Mouse (Mus musculus) large intestine, adult 2 months (tissue): ENCODE measurements around the gene Noxa1. TPM values are rescaled to one million over a fixed set of nuclear protein-coding genes. Genes with fewer than 3 reads are reported as not detected.

ENCODE experiments used
- DNase-seq: peaks from one replicate; pipeline ENCODE4 v3.0.0-alpha.2; 2012; ENCODE audit warnings: low read depth, low spot score
- WGBS: fragments of 180-500 bp; shearing (Covaris S2); methylation state at CpG from one replicate; pipeline ENCODE4 v1.1.7; 2018; 5-methylcytosine and 5-hydroxymethylcytosine counted together
- polyA plus RNA-seq: library from polyadenylated mRNA; depleted of rRNA; stranded (reverse); fragments of >200 nt; gene quantifications from 2 replicates; pipeline ENCODE4 v1.2.3, GENCODE M21; 2012; rRNA removed

Noxa1 gene
- polyA plus RNA-seq, 1 experiment: 46.9 TPM

GRCm38 (mm10) chr2:25053101-25053500 lies 41.8 kb downstream of the Noxa1 start:
- WGBS: 93% methylated on average over 6 of the region's 6 CpGs
- no peak for DNase-seq

GRCm38 (mm10) chr2:25051450-25051849 lies 43.5 kb downstream of the Noxa1 start:
- DNase-seq: no peak
- 82% methylated on average over 8 of the region's 8 CpGs for WGBS

DNA sequence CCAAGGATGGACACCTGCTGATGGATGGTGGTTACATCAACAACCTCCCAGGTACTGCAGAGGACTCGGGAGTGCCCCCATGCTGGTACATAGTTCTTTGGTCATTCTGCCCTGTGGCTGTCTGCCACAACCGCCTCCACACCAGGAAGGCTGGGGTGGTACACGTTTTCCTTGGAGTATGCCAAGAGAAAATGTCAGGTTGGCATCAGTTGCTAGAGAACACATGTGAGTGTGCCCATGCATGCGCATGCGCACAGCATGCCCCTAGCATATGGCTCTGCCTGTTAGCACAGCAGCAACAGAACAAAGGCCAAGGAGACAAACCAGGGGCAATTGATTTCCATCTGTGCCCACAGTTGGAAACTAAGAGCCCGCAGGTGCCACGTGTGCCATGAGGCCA lies 44.0 kb downstream of the Noxa1 start:
- WGBS: 87% methylated on average over 7 of the region's 7 CpGs
- no peak for DNase-seq

- DNase-seq: no peak
These were observed 54.9 kb downstream of the Noxa1 start for GRCm38 (mm10) chr2:25040089-25040488.

More at GRCm38 (mm10) chr2:25040089-25040488, 54.9 kb downstream of the Noxa1 start:
- WGBS: 88% methylated on average over 5 of the region's 5 CpGs

Other genes with a start within 250 kb of the Noxa1 start
- gene Ehmt1, start 175.5 kb downstream of the Noxa1 start, polyA plus RNA-seq: 39.0 and 47.1 TPM in 2 replicates
- 175 and 179 TPM in 2 replicates for gene Arrdc1, start 159.9 kb downstream of the Noxa1 start, polyA plus RNA-seq
- 10.7 and 12.0 TPM in 2 replicates for gene Zmynd19, start 145.4 kb downstream of the Noxa1 start, polyA plus RNA-seq
- 10.0 and 10.8 TPM in 2 replicates for gene Dph7, start 132.7 kb downstream of the Noxa1 start, polyA plus RNA-seq
- gene Mrpl41, start 120.1 kb downstream of the Noxa1 start, polyA plus RNA-seq: 37.5 and 39.9 TPM in 2 replicates
- 11.0 and 23.4 TPM in 2 replicates for gene Pnpla7, start 119.1 kb downstream of the Noxa1 start, polyA plus RNA-seq
- gene Nsmf, start 40.8 kb downstream of the Noxa1 start, polyA plus RNA-seq: 48.7 and 62.3 TPM in 2 replicates
- 176 and 274 TPM in 2 replicates for gene Entpd8, start 14.8 kb downstream of the Noxa1 start, polyA plus RNA-seq
- 23.6 and 24.9 TPM in 2 replicates for gene Nrarp, start 85.6 kb upstream of the Noxa1 start, polyA plus RNA-seq
- 22.7 and 31.7 TPM in 2 replicates for gene Tor4a, start 101.7 kb upstream of the Noxa1 start, polyA plus RNA-seq
- gene Nelfb, start 116.3 kb upstream of the Noxa1 start, polyA plus RNA-seq: 60.9 and 89.7 TPM in 2 replicates
- not detected in 2 replicates for gene Stpg3, start 119.5 kb upstream of the Noxa1 start, polyA plus RNA-seq
- gene Fam166a, start 123.6 kb upstream of the Noxa1 start, polyA plus RNA-seq: not detected in 2 replicates
- gene Tubb4b, start 129.6 kb upstream of the Noxa1 start, polyA plus RNA-seq: 937 and 978 TPM in 2 replicates
- gene Slc34a3, start 139.2 kb upstream of the Noxa1 start, polyA plus RNA-seq: 0.52 and 2.9 TPM in 2 replicates
- not detected in 2 replicates for gene Rnf224, start 141.6 kb upstream of the Noxa1 start, polyA plus RNA-seq
- gene Rnf208, start 147.1 kb upstream of the Noxa1 start, polyA plus RNA-seq: 18.0 and 33.6 TPM in 2 replicates
- 1.6 and 1.8 TPM in 2 replicates for gene Cysrt1, start 147.3 kb upstream of the Noxa1 start, polyA plus RNA-seq
- 24.7 and 33.9 TPM in 2 replicates for gene AL732309.1, start 151.7 kb upstream of the Noxa1 start, polyA plus RNA-seq
- 30.4 and 35.0 TPM in 2 replicates for gene Tmem203, start 160.3 kb upstream of the Noxa1 start, polyA plus RNA-seq
- gene Tprn, start 167.5 kb upstream of the Noxa1 start, polyA plus RNA-seq: 212 and 278 TPM in 2 replicates
- gene Ssna1, start 177.3 kb upstream of the Noxa1 start, polyA plus RNA-seq: 47.8 and 56.0 TPM in 2 replicates
- gene Anapc2, start 177.3 kb upstream of the Noxa1 start, polyA plus RNA-seq: 64.2 and 103 TPM in 2 replicates
- gene Tmem210, start 193.0 kb upstream of the Noxa1 start, polyA plus RNA-seq: not detected in 2 replicates
- gene Lrrc26, start 194.8 kb upstream of the Noxa1 start, polyA plus RNA-seq: 92.7 and 108 TPM in 2 replicates
- gene Grin1, start 224.0 kb upstream of the Noxa1 start, polyA plus RNA-seq: 0.48 and 0.63 TPM in 2 replicates
- gene Man1b1, start 237.2 kb upstream of the Noxa1 start, polyA plus RNA-seq: 27.5 and 31.2 TPM in 2 replicates